Mouse (Mus musculus): ENCODE measurements at regions not wholly inside any gene's neighbourhood (a gene's known extent, or its start where the extent isn't known, plus 50 kb on each side); places are given as distances from the start of the nearest gene placed in this dataset.
"Not testable (repeated sequence)": the region's sequence is repeated elsewhere in the genome, so short reads cannot be mapped to it uniquely, and the experiment has no call there.

DNA sequence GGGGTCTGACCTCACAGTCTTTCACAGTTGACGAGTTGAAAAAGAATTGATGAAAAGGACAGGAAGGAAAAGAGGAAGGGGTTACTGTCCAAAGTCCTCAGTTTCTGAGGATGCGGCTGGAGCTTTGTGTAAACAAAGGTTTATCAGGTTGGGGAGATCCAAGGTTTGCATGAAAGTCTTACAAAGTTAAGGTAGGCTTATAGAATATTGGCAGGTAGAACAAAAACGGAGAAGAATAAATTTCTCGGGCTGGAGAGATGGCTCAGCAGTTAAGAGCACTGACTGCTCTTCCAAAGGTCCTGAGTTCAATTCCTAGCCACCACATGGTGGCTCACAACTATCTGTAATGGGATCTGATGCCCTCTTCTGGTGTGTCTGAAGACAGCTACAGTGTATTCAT is 60.9 kb upstream of the Acpp start:
- not testable (repeated sequence) for DNase-seq (ENCODE audit: low read depth)

- DNase-seq (ENCODE audit: low read depth): no peak
These were observed 50.3 kb upstream of the Acpp start for GRCm38 (mm10) chr9:104387805-104388204.

All from induced T-regulatory cell, adult 2 months (primary cell).